Mouse (Mus musculus) ES-E14 (cell line): ENCODE results near the gene Rab44. TPM values are rescaled to one million over a fixed set of nuclear protein-coding genes. Genes with fewer than 3 reads are reported as not detected.
A peak's percentile ranks its signal among the peaks of the same experiment; 100 is the strongest.

Experiments
- DNase-seq: peaks from one replicate; pipeline ENCODE4 v3.0.0-alpha.2; 2013; ENCODE audit warnings: low read depth, low spot score
- H3K27ac ChIP-seq: 2 replicates; pipeline ENCODE4 v1.5.1; 2012; ENCODE audit warnings: low read depth, mild to moderate bottlenecking, low read length, moderate library complexity, mixed read lengths; ENCODE audit not compliant: poor library complexity, insufficient read depth, severe bottlenecking
- H3K36me3 ChIP-seq: 2 replicates; pipeline ENCODE4 v1.6.1; 2012; ENCODE audit warnings: mild to moderate bottlenecking, low read length, moderate library complexity, mixed read lengths; ENCODE audit not compliant: control insufficient read depth, poor library complexity, insufficient read depth, severe bottlenecking
- H3K4me1 ChIP-seq, 2 experiments: fragments of 150-350 bp in 1 of 2; sonication (generic) in 1 of 2; 2 replicates each; pipeline ENCODE4 v1.6.1; 2012; ENCODE audit warnings: low read length in 2 of 2, mild to moderate bottlenecking in 1 of 2, mixed read lengths in 1 of 2; ENCODE audit not compliant: control insufficient read depth in 2 of 2, insufficient read depth in 2 of 2, poor library complexity in 1 of 2
- H3K4me3 ChIP-seq, 2 experiments: fragments of 150-350 bp in 1 of 2; sonication (generic) in 1 of 2; 2 replicates each; pipeline ENCODE4 v1.5.1; 2012; ENCODE audit warnings: low read length in 2 of 2, low read depth in 1 of 2, mild to moderate bottlenecking in 1 of 2, mixed read lengths in 1 of 2; ENCODE audit not compliant: insufficient read depth in 1 of 2, poor library complexity in 1 of 2, severe bottlenecking in 1 of 2
- H3K9ac ChIP-seq: 2 replicates; pipeline ENCODE4 v1.6.1; 2012; ENCODE audit warnings: low read depth, mild to moderate bottlenecking, low read length, mixed read lengths; ENCODE audit not compliant: poor library complexity, insufficient read depth, severe bottlenecking
- H3K9me3 ChIP-seq: fragments of 150-350 bp; sonication (generic); 2 replicates; pipeline ENCODE4 v1.6.1; 2012; ENCODE audit warnings: low read depth, mild to moderate bottlenecking, low read length; ENCODE audit not compliant: control insufficient read depth, insufficient read depth
- CHD2 ChIP-seq: IDR thresholded peaks from 2 replicates; pipeline ENCODE4 v1.6.1; 2014; ENCODE audit warnings: mild to moderate bottlenecking, low read depth, low read length, inconsistent platforms
- HCFC1 ChIP-seq: IDR thresholded peaks from 2 replicates; pipeline ENCODE4 v1.6.1; 2012; ENCODE audit warnings: low read length, inconsistent platforms, borderline replicate concordance; ENCODE audit not compliant: insufficient read depth
- MAFK ChIP-seq: IDR thresholded peaks from 2 replicates; pipeline ENCODE4 v1.6.1; 2014; ENCODE audit warnings: mild to moderate bottlenecking, low read depth, low read length, inconsistent platforms; ENCODE audit not compliant: insufficient read depth
- ZC3H11A ChIP-seq: IDR thresholded peaks from 2 replicates; pipeline ENCODE4 v1.6.1; 2012; ENCODE audit warnings: low read depth, mild to moderate bottlenecking, inconsistent platforms, low read length, borderline replicate concordance
- ZNF384 ChIP-seq: IDR thresholded peaks from 2 replicates; pipeline ENCODE4 v1.6.1; 2012; ENCODE audit warnings: low read depth, low read length, inconsistent platforms
- in situ Hi-C, 2 experiments: fragments of 600-800 bp; cut with MboI; formaldehyde crosslinking; loops; one replicate each; pipeline ENCODE4 v1.15.1; 2025; ENCODE audit warnings: low sequenced_read_pairs in 2 of 2, inconsistent platforms in 1 of 2; ENCODE audit not compliant: unreplicated experiment in 2 of 2
- total RNA-seq: library from RNA; depleted of rRNA; stranded (reverse); fragments of 300-350 nt; gene quantifications from 2 replicates; pipeline ENCODE4 v1.2.3, GENCODE M21; 2012

Rab44 gene
- total RNA-seq, 1 experiment, result 0.31 TPM

DNA sequence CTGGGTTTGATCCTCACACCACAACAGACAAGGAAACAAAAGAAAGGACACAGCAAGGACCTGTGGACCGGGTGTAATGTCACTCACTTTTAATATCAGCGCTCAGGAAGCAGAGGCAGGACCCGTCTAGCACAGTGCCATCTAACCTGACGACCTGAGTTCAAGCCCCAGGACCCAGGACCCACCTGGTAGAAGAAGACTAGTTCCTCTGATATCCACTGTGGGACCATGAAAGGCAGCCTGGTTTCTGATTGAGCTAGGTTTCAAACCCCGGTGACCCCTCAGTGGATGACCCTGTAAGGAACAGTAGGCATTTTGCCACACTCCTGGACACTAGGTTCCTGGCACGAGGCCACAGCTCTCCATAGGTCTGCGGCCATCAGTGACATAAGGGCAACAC, 29.3 kb upstream of the Rab44 start:
- H3K4me3 ChIP-seq, result no peak overlapping the region
- no peaks in the 10 kb centered on the region for H3K36me3 ChIP-seq
- TF ChIP-seq CHD2, result no peak
- TF ChIP-seq MAFK, result no peak
- no peak for TF ChIP-seq HCFC1
- TF ChIP-seq ZNF384, result no peak
- no peak for TF ChIP-seq ZC3H11A
- in situ Hi-C loops, result no loop called here
- H3K27ac ChIP-seq, result no peak overlapping the region
- H3K4me1 ChIP-seq, result peaks cover 3 to 20% of the 10 kb centered on the region in 2 experiments; a peak in 3 of 4 replicates
- no peaks in the 10 kb centered on the region for H3K9me3 ChIP-seq
- no peak overlapping the region for H3K9ac ChIP-seq
- DNase-seq, result no peak

GRCm38 (mm10) chr17:29085266-29085665, 28.7 kb upstream of the Rab44 start:
- Histone ChIP-seq H3K36me3 (no peaks in the 10 kb centered on the region), H3K9ac (no peak overlapping the region), H3K9me3 (no peaks in the 10 kb centered on the region), H3K27ac (no peak overlapping the region), H3K4me3 (no peak overlapping the region), H3K4me1 (peaks cover 3 to 24% of the 10 kb centered on the region in 2 experiments; a peak in 3 of 4 replicates)
- no peak for DNase-seq
- no peak for TF ChIP-seq HCFC1
- in situ Hi-C loops, result no loop called here

- H3K4me3 ChIP-seq, result no peak overlapping the region
- no peak overlapping the region for H3K9ac ChIP-seq
- in situ Hi-C loops, result no loop called here
- TF ChIP-seq ZC3H11A (no peak), MAFK (no peak), CHD2 (no peak), ZNF384 (peak; percentile 47; the same call in 1 of the 2 replicates), HCFC1 (no peak)
- peaks cover 0 to 18% of the 10 kb centered on the region in 2 experiments; a peak in 2 of 4 replicates for H3K4me1 ChIP-seq
- no peak overlapping the region for H3K27ac ChIP-seq
- DNase-seq, result no peak
- no peaks in the 10 kb centered on the region for H3K36me3 ChIP-seq
- no peaks in the 10 kb centered on the region for H3K9me3 ChIP-seq
Measured at GRCm38 (mm10) chr17:29086916-29087315, 27.0 kb upstream of the Rab44 start.

DNA sequence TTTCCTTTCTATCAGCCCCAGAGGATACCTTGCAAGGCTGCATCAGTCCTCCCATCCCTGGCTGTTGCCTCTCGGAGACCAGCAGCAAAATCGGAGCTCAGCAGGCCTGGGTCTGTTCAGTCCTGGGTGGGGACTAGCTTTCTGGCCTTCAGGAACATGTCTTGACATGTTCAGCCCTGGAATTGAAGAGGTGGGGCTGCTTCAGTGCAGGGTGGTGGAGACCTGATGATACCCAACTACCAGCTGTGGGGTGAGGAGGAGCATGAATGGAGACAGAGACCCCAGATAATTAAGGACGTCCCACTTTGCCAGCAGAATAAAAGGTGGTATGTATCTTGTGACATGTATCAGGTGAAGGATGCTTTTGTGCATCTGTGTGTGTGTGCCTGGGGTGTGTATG, 23.2 kb upstream of the Rab44 start, which contains the start of gene Cdkn1a:
Gene Cdkn1a (plus strand): TSS at position 201 of the 400 bp plus-strand sequence.
- no peaks in the 10 kb centered on the region for H3K9me3 ChIP-seq
- H3K4me1 ChIP-seq, result peaks cover 0 to 7% of the 10 kb centered on the region in 2 experiments; a peak in 1 of 4 replicates
- TF ChIP-seq ZNF384, result no peak
- no peak for TF ChIP-seq CHD2
- no peak for DNase-seq
- in situ Hi-C loops, result loop anchor here (5.0 to 10.0 kb wide), 2 partner anchors 43 to 46 kb away; no protein-coding TSS in a partner anchor
- H3K36me3 ChIP-seq, result no peaks in the 10 kb centered on the region
- peak within 1 kb of the TSS; percentile 74 for H3K27ac ChIP-seq
- H3K4me3 ChIP-seq, result peak within 1 kb of the TSS in 1 of 2 experiments; percentile 11; a peak in 1 of 4 replicates
- no peak within 1 kb of the TSS; the same call in 1 of the 2 replicates for H3K9ac ChIP-seq

DNA sequence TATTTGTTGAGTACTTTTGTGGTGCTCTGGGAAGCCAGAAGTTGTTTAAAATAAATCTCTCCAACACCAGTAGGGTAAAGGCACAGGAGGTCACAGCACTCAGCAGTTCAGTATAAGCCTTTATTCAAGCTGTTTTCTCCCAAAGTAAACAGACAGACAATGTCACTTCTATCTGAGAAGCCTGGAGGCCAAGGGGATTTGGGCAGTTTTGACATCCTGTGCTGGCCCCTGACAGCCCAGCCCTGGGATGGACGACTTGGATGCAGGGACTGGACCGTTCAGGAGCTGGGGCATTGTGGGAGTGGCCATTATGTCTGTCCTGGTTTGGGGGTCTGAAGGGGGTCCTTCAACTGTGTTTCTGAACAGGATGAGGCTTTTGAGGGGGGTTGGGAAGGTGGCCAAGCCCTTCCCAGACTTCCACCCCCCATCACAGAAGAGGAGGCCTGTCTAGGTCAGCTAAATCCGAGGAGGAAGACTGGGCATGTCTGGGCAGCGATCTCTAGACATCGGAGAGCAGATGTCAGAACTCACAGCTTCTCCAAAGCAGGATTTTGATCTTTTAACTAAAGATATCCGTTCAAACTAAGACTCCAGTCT, 22.5 kb upstream of the Rab44 start:
- peak overlapping the region; percentile 70 for H3K27ac ChIP-seq
- no peak overlapping the region; the same call in 1 of the 2 replicates for H3K9ac ChIP-seq
- in situ Hi-C loops, result loop anchor here (5.0 to 10.0 kb wide), 2 partner anchors 44 to 47 kb away; no protein-coding TSS in a partner anchor
- DNase-seq, result no peak
- no peak for TF ChIP-seq MAFK
- TF ChIP-seq CHD2, result no peak
- TF ChIP-seq ZNF384, result no peak
- no peak for TF ChIP-seq HCFC1
- no peak for TF ChIP-seq ZC3H11A
- H3K36me3 ChIP-seq, result no peaks in the 10 kb centered on the region
- H3K4me3 ChIP-seq, result peak overlapping the region in 1 of 2 experiments; percentile 11; a peak in 1 of 4 replicates
- H3K4me1 ChIP-seq, result peaks cover 4 to 7% of the 10 kb centered on the region in 2 experiments; a peak in 2 of 4 replicates
- H3K9me3 ChIP-seq, result no peaks in the 10 kb centered on the region
